Mouse (Mus musculus): Measurements from ENCODE around the gene Rictor. TPM values are rescaled to one million over a fixed set of nuclear protein-coding genes. Genes with fewer than 3 reads are reported as not detected.

Gene Rictor
- total RNA-seq (2023) = 100 to 1,000 TPM; 127 to 132 TPM

GRCm38 (mm10) chr15:6707936-6708525 lies at the start of gene Rictor:
Rictor (plus strand) TSS chr15:6708379.

Other genes starting within 250 kb of the Rictor start
- 100 to 1,000 TPM; 778 to 832 TPM for gene Fyb, start 185.5 kb upstream of the Rictor start, total RNA-seq (2023)
- not detected for gene Osmr, start 166.6 kb downstream of the Rictor start, total RNA-seq (2023)